Mouse (Mus musculus) midbrain, embryonic 16.5 days (tissue): ENCODE results near the gene 4931428F04Rik. TPM values are rescaled to one million over a fixed set of nuclear protein-coding genes. Genes with fewer than 3 reads are reported as not detected.

Experiments
- ATAC-seq: fragments of 200-750 bp; cut with Nextera tagmentation; 2 replicates; pipeline ENCODE4 v1.8.0; 2017; ENCODE audit warnings: moderate TSS enrichment
- H3K27ac ChIP-seq: fragments of 300-500 bp; sonication (generic); 2 replicates; pipeline ENCODE4 v1.5.1; 2014; ENCODE audit warnings: mild to moderate bottlenecking, low read length, mixed read lengths
- H3K27me3 ChIP-seq: fragments of 300-500 bp; sonication (generic); 2 replicates; pipeline ENCODE4 v1.6.1; 2014; ENCODE audit warnings: low read depth, low read length, mixed read lengths; ENCODE audit not compliant: control insufficient read depth, insufficient read depth
- H3K36me3 ChIP-seq: fragments of 300-500 bp; sonication (generic); 2 replicates; pipeline ENCODE4 v1.6.1; 2014; ENCODE audit warnings: mild to moderate bottlenecking, low read length, moderate library complexity, mixed read lengths; ENCODE audit not compliant: control insufficient read depth, insufficient read depth
- H3K4me1 ChIP-seq: fragments of 300-500 bp; sonication (generic); 2 replicates; pipeline ENCODE4 v1.6.1; 2014; ENCODE audit warnings: mild to moderate bottlenecking, low read length, mixed read lengths; ENCODE audit not compliant: control insufficient read depth, insufficient read depth
- H3K4me2 ChIP-seq: fragments of 300-500 bp; sonication (generic); 2 replicates; pipeline ENCODE4 v1.6.1; 2014; ENCODE audit warnings: mild to moderate bottlenecking, low read length, mixed read lengths
- H3K4me3 ChIP-seq: fragments of 300-500 bp; sonication (generic); 2 replicates; pipeline ENCODE4 v1.5.1; 2014; ENCODE audit warnings: low read depth, mild to moderate bottlenecking, low read length, moderate library complexity, mixed read lengths
- H3K9ac ChIP-seq: fragments of 300-500 bp; sonication (generic); 2 replicates; pipeline ENCODE4 v1.6.1; 2014; ENCODE audit warnings: low read depth, low read length, mixed read lengths
- H3K9me3 ChIP-seq: fragments of 300-500 bp; sonication (generic); replicated peaks from 2 replicates; pipeline ENCODE4 v1.6.1; 2014; ENCODE audit warnings: mild to moderate bottlenecking, low read length, mixed read lengths; ENCODE audit not compliant: control insufficient read depth, poor library complexity, severe bottlenecking
- WGBS: fragments of 180-500 bp; shearing (Covaris S2); extraction: QIAGEN DNeasy Blood & Tissue Kit; methylation state at CpG from one replicate; pipeline ENCODE4 v1.1.7; 2014; 5-methylcytosine and 5-hydroxymethylcytosine counted together
- polyA plus RNA-seq: library from polyadenylated mRNA; unstranded; fragments of >200 nt; fragmentation: Nextera tagmentation; extraction: Ambion mirVana; gene quantifications from 2 replicates; pipeline ENCODE4 v1.2.1, GENCODE M21; 2015

The 4931428F04Rik gene
- polyA plus RNA-seq, 1 experiment from 2014 or later = 175 TPM

DNA sequence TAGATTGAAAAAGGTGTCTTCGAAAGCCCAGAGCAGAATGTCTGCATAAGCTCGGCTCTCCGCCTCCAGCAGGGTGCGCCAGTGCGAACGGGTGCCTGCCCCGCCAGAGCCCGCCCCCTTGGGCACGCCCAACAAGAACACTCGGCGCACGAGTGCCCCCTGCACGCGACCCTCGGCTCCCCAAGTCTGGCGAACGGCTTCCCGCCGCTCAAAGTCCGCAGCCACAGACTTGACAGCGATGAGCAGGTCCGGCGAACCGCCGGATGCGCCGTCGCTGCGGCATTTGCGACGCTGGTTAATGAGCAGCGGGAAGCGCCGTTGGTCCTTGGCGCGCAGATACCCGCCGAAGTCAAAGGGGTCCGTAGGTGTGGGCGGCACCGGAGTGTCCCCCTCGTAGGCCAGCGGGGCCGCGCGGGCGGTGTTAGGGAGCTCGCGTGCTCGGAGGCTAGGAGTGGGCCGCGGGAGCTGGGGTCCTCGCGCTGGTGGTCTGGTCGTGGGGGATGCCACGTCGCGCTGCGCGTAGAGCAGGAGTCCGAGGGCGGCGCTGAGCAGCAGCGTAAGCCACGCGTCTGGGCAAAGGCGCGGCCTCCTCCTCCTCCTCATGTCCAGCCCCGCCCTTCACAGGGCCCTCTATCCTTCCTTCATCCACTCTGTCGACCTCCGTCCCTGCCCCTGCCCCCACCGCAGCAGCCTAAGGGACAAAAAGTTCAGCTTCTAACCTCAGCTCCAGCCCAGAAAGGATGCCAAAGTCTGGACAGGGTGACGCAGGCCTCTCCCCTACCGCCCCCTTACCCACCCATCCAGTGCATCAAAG lies 35.3 kb downstream of the 4931428F04Rik start:
- H3K4me3 ChIP-seq = peak overlapping the region; percentile 60
- H3K27me3 ChIP-seq = peaks cover 31% of the 10 kb centered on the region
- ATAC-seq = peak; percentile 82
- H3K4me1 ChIP-seq = peaks cover 12% of the 10 kb centered on the region
- peak overlapping the region; percentile 93 for H3K4me2 ChIP-seq
- peak overlapping the region; percentile 56 for H3K27ac ChIP-seq
- under 1% methylated on average over 73 of the region's 74 CpGs for WGBS
- H3K9me3 ChIP-seq = no peaks in the 10 kb centered on the region
- peak overlapping the region; percentile 86 for H3K9ac ChIP-seq
- peaks cover 20% of the 10 kb centered on the region for H3K36me3 ChIP-seq

DNA sequence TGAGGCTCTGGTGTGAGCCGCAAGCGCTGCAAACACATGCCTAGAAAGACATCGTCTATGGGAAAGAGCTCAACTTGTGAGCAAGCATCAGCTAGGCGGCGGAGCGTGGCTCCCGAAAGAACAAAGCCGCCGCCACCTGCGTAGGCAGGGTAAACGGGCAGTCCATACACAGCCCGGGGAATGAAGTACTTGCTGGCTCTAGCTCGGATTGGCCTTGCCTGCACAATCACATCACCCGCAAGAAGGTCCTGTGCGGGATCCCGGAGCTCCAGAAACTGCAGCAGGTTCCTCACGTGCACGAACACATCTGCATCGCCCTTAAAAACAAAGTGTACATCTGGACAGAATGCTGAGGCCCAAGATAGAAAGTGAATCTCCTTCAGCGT lies 35.9 kb downstream of the 4931428F04Rik start:
- peaks cover 25% of the 10 kb centered on the region for H3K27me3 ChIP-seq
- ATAC-seq = peak; percentile 59
- H3K9me3 ChIP-seq = no peaks in the 10 kb centered on the region
- peak overlapping the region; percentile 93 for H3K4me2 ChIP-seq
- WGBS = 27% methylated on average over 20 of the region's 20 CpGs
- peaks cover 24% of the 10 kb centered on the region for H3K36me3 ChIP-seq
- H3K4me1 ChIP-seq = peaks cover 7% of the 10 kb centered on the region
- peak overlapping the region; percentile 86 for H3K9ac ChIP-seq
- H3K27ac ChIP-seq = no peak overlapping the region; the same call in 1 of the 2 replicates
- peak overlapping the region; percentile 60 for H3K4me3 ChIP-seq

DNA sequence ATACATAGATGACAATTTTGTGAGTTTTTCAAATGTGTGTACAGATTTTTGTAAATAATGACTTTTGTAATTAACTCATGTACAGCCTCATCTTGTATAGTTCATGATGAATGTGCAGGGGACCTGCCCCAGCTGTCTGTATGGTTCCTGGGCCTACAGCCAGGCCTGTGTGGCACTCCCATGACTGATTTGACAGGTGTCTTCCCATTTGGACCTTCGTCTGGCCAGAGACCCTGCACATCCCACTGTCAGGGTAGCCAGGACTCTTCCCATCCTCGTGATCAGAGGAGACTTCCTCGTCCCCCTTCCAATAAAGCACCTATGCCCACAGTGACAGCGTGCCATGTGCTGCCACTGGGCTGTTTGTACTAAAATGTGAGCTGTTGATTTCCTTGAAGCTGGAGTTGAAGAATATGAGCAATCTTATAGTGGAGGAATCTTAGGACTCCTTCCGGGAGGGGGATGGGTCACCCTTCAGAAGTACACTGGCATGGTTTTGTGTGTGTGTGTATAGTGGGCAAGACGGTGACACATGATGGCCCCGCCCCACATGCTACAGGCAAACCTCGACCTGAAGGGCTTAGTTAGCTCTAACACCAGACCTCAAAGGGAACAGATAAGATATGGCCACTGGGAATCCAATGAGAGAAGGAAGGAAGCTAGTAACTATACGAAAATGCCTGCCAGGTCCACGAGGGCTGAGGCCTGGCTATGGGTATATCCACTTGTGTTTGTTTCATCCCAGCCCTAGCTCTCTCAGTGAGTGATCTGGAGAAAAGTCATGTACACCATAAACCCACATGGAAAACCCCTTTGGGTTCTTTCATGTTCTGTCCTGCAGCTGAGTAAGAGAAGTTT lies 36.8 kb downstream of the 4931428F04Rik start:
- H3K9ac ChIP-seq = no peak overlapping the region
- H3K27me3 ChIP-seq = peaks cover 17% of the 10 kb centered on the region
- no peak overlapping the region for H3K4me2 ChIP-seq
- H3K36me3 ChIP-seq = peaks cover 27% of the 10 kb centered on the region
- no peaks in the 10 kb centered on the region for H3K9me3 ChIP-seq
- no peak overlapping the region for H3K27ac ChIP-seq
- H3K4me3 ChIP-seq = no peak overlapping the region
- peaks cover 7% of the 10 kb centered on the region for H3K4me1 ChIP-seq
- ATAC-seq = no peak
- WGBS = 89% methylated on average over 10 of the region's 10 CpGs

DNA sequence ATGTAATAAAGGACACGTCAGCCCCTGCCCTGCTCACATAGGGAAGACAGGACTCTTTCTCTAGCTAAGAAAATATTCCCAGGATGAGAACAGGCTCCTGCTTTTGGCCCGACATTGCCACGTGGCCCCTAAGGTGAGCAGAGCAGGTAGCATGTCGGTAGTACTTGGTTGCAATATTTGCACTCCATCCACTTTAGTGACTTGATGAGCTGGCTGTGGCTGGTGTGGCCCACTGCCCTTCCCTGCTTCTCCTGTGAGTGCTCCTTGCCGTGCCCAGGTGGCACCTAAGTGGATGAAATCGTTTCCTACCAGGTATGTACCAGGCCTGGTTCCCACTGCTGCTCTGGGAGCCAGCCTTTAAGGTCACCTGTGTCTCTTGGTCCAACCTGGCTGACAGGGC lies 37.7 kb downstream of the 4931428F04Rik start:
- Histone ChIP-seq H3K4me1 (peaks cover 7% of the 10 kb centered on the region), H3K4me2 (no peak overlapping the region), H3K4me3 (no peak overlapping the region), H3K9ac (no peak overlapping the region), H3K9me3 (no peaks in the 10 kb centered on the region), H3K27me3 (peaks cover 10% of the 10 kb centered on the region), H3K36me3 (peaks cover 27% of the 10 kb centered on the region), H3K27ac (no peak overlapping the region)
- 96% methylated on average over 6 of the region's 6 CpGs for WGBS
- no peak for ATAC-seq

DNA sequence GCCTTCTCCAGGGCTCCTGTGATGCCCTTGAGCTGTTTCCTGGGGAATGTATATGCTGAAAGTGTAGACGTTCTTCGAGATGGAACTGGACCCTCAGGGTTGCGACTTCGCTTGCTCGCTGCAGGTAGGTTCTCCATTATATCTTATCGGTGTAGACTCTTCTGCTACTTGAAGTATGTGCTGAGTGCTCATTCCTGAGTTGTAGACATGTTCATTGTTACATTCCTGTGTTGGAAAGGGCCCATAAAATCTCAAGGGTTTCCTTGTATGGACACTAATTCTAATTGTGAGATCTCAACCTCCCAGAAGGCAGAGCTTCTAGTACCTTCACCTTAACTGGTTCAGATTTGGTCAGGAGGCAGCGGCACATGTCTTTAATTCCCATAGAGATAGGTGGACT lies 48.6 kb downstream of the 4931428F04Rik start:
- Histone ChIP-seq H3K9ac (no peak overlapping the region), H3K4me2 (no peak overlapping the region), H3K27me3 (no peaks in the 10 kb centered on the region), H3K36me3 (peaks cover 27% of the 10 kb centered on the region), H3K4me3 (no peak overlapping the region), H3K4me1 (no peaks in the 10 kb centered on the region), H3K9me3 (no peaks in the 10 kb centered on the region), H3K27ac (no peak overlapping the region)
- WGBS = 96% methylated on average over 7 of the region's 7 CpGs
- ATAC-seq = no peak

DNA sequence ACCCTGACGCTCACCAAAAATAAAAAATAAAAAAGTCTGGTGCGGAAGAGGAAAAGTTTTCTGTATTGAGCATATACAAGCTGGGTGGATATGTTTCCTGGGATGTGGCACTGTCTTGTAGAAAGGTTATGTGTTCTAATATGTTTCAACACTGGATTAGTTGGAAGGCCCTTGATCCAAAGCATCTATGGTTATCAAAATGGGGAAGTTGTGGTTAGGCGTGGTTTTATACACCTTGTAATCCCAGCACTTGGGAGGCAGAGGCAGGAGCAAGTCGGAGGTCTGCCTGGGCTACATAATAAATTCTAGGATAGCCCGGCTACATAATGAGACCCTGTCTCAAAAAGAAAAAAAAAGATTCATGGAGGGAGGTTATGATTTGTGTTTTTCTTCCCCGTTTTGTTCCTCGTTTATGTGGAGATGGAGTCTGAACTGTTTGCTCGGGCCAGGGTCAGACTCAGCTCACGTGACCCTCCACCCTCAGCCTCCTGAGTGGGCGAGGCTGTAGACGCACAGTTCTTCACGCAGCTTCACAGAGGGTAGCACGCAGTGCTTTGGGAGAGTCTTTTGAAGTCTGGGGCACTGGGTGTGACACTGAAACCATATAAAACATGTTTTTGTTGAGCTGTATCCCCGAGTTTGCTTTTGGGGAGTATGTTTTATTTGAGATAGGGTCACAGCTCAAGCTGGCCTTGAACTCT lies 52.1 kb downstream of the 4931428F04Rik start:
- Histone ChIP-seq H3K9me3 (no peaks in the 10 kb centered on the region), H3K4me3 (no peak overlapping the region), H3K27ac (no peak overlapping the region), H3K36me3 (peaks cover 29% of the 10 kb centered on the region), H3K4me2 (no peak overlapping the region), H3K27me3 (no peaks in the 10 kb centered on the region), H3K4me1 (no peaks in the 10 kb centered on the region), H3K9ac (no peak overlapping the region)
- 90% methylated on average over 14 of the region's 14 CpGs for WGBS
- no peak for ATAC-seq

DNA sequence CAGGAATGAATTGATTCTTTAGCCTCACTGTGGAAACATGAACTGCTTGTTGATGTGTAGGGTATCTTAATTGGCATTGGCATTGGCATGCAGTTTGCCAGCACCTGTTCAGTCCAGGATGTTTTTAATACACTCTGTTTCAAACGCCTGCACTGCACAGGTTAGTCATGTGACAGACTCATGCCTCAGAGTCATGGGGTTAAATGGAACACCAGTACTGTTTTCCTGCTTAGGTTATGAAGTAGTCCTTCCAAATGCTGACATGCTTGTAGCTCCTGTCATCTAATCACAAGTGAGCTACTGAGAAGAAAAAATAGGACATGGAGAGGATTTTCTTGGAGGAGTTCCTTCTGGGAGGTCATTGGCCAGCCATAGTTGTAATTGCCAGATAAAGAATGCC lies 54.5 kb downstream of the 4931428F04Rik start:
- Histone ChIP-seq H3K27me3 (no peaks in the 10 kb centered on the region), H3K27ac (no peak overlapping the region), H3K9me3 (no peaks in the 10 kb centered on the region), H3K4me2 (no peak overlapping the region), H3K9ac (no peak overlapping the region), H3K4me3 (no peak overlapping the region), H3K36me3 (peaks cover 19% of the 10 kb centered on the region), H3K4me1 (no peaks in the 10 kb centered on the region)
- no peak for ATAC-seq
- 83% methylated on average over 1 of the region's 1 CpGs for WGBS

DNA sequence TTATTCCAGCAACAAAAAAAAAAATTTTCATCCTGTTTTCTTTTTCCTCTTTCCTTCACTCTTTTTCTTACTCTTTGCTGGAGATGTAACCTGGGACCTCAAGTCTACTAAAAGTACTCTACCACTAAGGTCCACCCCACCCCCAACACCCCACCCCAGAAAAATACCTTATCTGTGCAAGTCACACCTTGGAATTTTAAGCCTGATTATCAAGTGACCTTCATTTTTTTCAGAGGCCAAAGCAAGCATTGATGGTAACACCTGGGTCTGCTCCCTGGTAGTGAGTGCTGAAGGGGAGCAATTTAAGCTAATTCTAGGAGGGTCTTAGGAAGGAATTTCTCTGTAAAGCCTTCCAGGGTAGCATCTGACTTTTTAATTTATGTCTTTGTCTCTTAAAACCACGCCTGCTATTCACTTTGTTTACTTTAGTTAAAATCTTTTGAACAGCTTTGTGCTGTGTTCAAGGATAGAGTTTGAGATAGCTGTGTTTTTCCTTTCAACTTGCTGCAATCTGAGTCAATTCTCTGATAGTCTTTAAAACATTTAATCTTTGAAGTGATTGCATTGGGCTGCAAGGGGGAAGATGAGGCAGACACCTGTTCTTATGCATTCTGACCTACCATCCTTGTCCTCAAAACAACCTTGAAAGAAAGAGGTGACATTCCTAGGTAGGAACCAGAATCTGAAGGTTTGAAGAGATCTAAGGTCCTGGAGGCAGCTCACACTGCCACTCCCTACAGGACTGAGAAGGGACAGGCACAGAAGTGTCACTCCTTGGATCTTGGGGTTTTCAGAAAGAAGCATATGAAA lies 56.3 kb downstream of the 4931428F04Rik start:
- Histone ChIP-seq H3K27ac (no peak overlapping the region), H3K27me3 (no peaks in the 10 kb centered on the region), H3K4me1 (no peaks in the 10 kb centered on the region), H3K36me3 (peaks cover 9% of the 10 kb centered on the region; the same call in 1 of the 2 replicates), H3K4me3 (no peak overlapping the region), H3K4me2 (no peak overlapping the region), H3K9ac (no peak overlapping the region), H3K9me3 (no peaks in the 10 kb centered on the region)
- 84% methylated on average over 1 of the region's 1 CpGs for WGBS
- no peak for ATAC-seq
